Mouse (Mus musculus) brain, embryonic 14.5 days (tissue): ENCODE data around the gene Vwce.

Experiments used
- CTCF ChIP-seq: fragments of 200-500 bp; IDR thresholded peaks from 2 replicates; pipeline ENCODE4 v1.5.1; 2012; ENCODE audit warnings: inconsistent platforms, mild to moderate bottlenecking, moderate library complexity, borderline replicate concordance; ENCODE audit not compliant: insufficient read depth, insufficient read length; ENCODE audit errors: extremely low read depth
- POLR2A ChIP-seq: fragments of 200-500 bp; IDR thresholded peaks from 2 replicates; pipeline ENCODE4 v1.6.1; 2012; ENCODE audit warnings: mild to moderate bottlenecking, inconsistent platforms, borderline replicate concordance; ENCODE audit not compliant: poor library complexity, insufficient read depth, insufficient read length, severe bottlenecking; ENCODE audit errors: extremely low read depth

- TF ChIP-seq CTCF (no peak), POLR2A (no peak)
Measured at GRCm38 (mm10) chr19:10671854-10672417, 37.9 kb downstream of the Vwce start.
